Mouse (Mus musculus): Measurements from ENCODE around the gene Gstt2. TPM values are rescaled to one million over a fixed set of nuclear protein-coding genes. Genes with fewer than 3 reads are reported as not detected.

Gstt2 gene
- polyA plus RNA-seq, 1 experiment from 2014 or later: 7.9 TPM

GRCm38 (mm10) chr10:75833456-75834080 lies 3.7 kb downstream of the Gstt2 start:
- WGBS: 21% methylated on average over 21 of the region's 21 CpGs
- no peak for ATAC-seq

GRCm38 (mm10) chr10:75832272-75832895 lies 4.8 kb downstream of the Gstt2 start:
- Histone ChIP-seq H3K9ac (ENCODE audit: low read depth, low read length) (no peak overlapping the region), H3K36me3 (ENCODE audit: control insufficient read depth, insufficient read depth, low read length) (no peaks in the 10 kb centered on the region), H3K4me1 (ENCODE audit: control insufficient read depth, insufficient read depth, low read depth, low read length) (peaks cover 15% of the 10 kb centered on the region), H3K27me3 (replicated peaks; ENCODE audit: control insufficient read depth, insufficient read depth, low read length) (no peaks in the 10 kb centered on the region; the same call in none of the 2 replicates), H3K4me2 (ENCODE audit: low read length) (no peak overlapping the region), H3K27ac (ENCODE audit: low read depth, low read length) (no peak overlapping the region), H3K4me3 (ENCODE audit: low read length) (no peak overlapping the region), H3K9me3 (ENCODE audit: control insufficient read depth, low read length) (no peaks in the 10 kb centered on the region)
- no peak for ATAC-seq
- WGBS: 70% methylated on average over 13 of the region's 13 CpGs

More at GRCm38 (mm10) chr10:75833456-75834080, 3.7 kb downstream of the Gstt2 start:
- H3K4me3 ChIP-seq (ENCODE audit: low read length): peak overlapping the region; percentile 44
- no peaks in the 10 kb centered on the region for H3K36me3 ChIP-seq (ENCODE audit: control insufficient read depth, insufficient read depth, low read length)
- H3K4me1 ChIP-seq (ENCODE audit: control insufficient read depth, insufficient read depth, low read depth, low read length): peaks cover 23% of the 10 kb centered on the region
- H3K27me3 ChIP-seq (replicated peaks; ENCODE audit: control insufficient read depth, insufficient read depth, low read length): no peaks in the 10 kb centered on the region; the same call in none of the 2 replicates
- peak overlapping the region; percentile 72 for H3K4me2 ChIP-seq (ENCODE audit: low read length)
- no peak overlapping the region for H3K27ac ChIP-seq (ENCODE audit: low read depth, low read length)
- H3K9ac ChIP-seq (ENCODE audit: low read depth, low read length): peak overlapping the region; percentile 50
- H3K9me3 ChIP-seq (ENCODE audit: control insufficient read depth, low read length): no peaks in the 10 kb centered on the region

- Histone ChIP-seq H3K4me2 (ENCODE audit: low read length) (no peak overlapping the region), H3K4me3 (ENCODE audit: low read length) (no peak overlapping the region), H3K36me3 (ENCODE audit: control insufficient read depth, insufficient read depth, low read length) (no peaks in the 10 kb centered on the region), H3K27me3 (replicated peaks; ENCODE audit: control insufficient read depth, insufficient read depth, low read length) (no peaks in the 10 kb centered on the region; the same call in none of the 2 replicates), H3K9ac (ENCODE audit: low read depth, low read length) (no peak overlapping the region), H3K4me1 (ENCODE audit: control insufficient read depth, insufficient read depth, low read depth, low read length) (peaks cover 7% of the 10 kb centered on the region), H3K27ac (ENCODE audit: low read depth, low read length) (no peak overlapping the region), H3K9me3 (ENCODE audit: control insufficient read depth, low read length) (no peaks in the 10 kb centered on the region)
- WGBS: 90% methylated on average over 2 of the region's 2 CpGs
- no peak for ATAC-seq
These were observed 7.0 kb downstream of the Gstt2 start for GRCm38 (mm10) chr10:75830275-75830670.

- H3K4me3 ChIP-seq (ENCODE audit: low read length): no peak overlapping the region
- H3K27ac ChIP-seq (ENCODE audit: low read depth, low read length): no peak overlapping the region
- 88% methylated on average over 2 of the region's 2 CpGs for whole genome bisulfite sequencing
- H3K4me1 ChIP-seq (ENCODE audit: control insufficient read depth, insufficient read depth, low read depth, low read length): peaks cover 7% of the 10 kb centered on the region
- H3K36me3 ChIP-seq (ENCODE audit: control insufficient read depth, insufficient read depth, low read length): no peaks in the 10 kb centered on the region
- no peaks in the 10 kb centered on the region for H3K9me3 ChIP-seq (ENCODE audit: control insufficient read depth, low read length)
- no peak overlapping the region for H3K4me2 ChIP-seq (ENCODE audit: low read length)
- no peak for ATAC-seq
- H3K27me3 ChIP-seq (replicated peaks; ENCODE audit: control insufficient read depth, insufficient read depth, low read length): no peaks in the 10 kb centered on the region; the same call in none of the 2 replicates
- H3K9ac ChIP-seq (ENCODE audit: low read depth, low read length): no peak overlapping the region
These were observed 7.5 kb downstream of the Gstt2 start for GRCm38 (mm10) chr10:75829529-75830274.

GRCm38 (mm10) chr10:75828500-75828931 lies 8.7 kb downstream of the Gstt2 start:
- ATAC-seq: peak; percentile 90
- Histone ChIP-seq H3K4me1 (ENCODE audit: control insufficient read depth, insufficient read depth, low read depth, low read length) (no peaks in the 10 kb centered on the region; the same call in 1 of the 2 replicates), H3K27me3 (replicated peaks; ENCODE audit: control insufficient read depth, insufficient read depth, low read length) (no peaks in the 10 kb centered on the region; the same call in none of the 2 replicates), H3K9ac (ENCODE audit: low read depth, low read length) (no peak overlapping the region), H3K4me3 (ENCODE audit: low read length) (no peak overlapping the region), H3K9me3 (ENCODE audit: control insufficient read depth, low read length) (no peaks in the 10 kb centered on the region), H3K4me2 (ENCODE audit: low read length) (no peak overlapping the region), H3K36me3 (ENCODE audit: control insufficient read depth, insufficient read depth, low read length) (no peaks in the 10 kb centered on the region), H3K27ac (ENCODE audit: low read depth, low read length) (no peak overlapping the region)

- 94% methylated on average over 4 of the region's 4 CpGs for WGBS
- peak; percentile 64 for ATAC-seq
- no peaks in the 10 kb centered on the region for H3K36me3 ChIP-seq (ENCODE audit: control insufficient read depth, insufficient read depth, low read length)
These were observed 9.4 kb downstream of the Gstt2 start for GRCm38 (mm10) chr10:75827668-75828360.

GRCm38 (mm10) chr10:75824530-75824929 lies 12.7 kb downstream of the Gstt2 start:
- WGBS: 87% methylated on average over 4 of the region's 4 CpGs

More at GRCm38 (mm10) chr10:75827668-75828360, 9.4 kb downstream of the Gstt2 start:
- Histone ChIP-seq H3K4me1 (ENCODE audit: control insufficient read depth, insufficient read depth, low read depth, low read length) (no peaks in the 10 kb centered on the region; the same call in 1 of the 2 replicates), H3K27ac (ENCODE audit: low read depth, low read length) (no peak overlapping the region), H3K4me3 (ENCODE audit: low read length) (no peak overlapping the region), H3K9me3 (ENCODE audit: control insufficient read depth, low read length) (no peaks in the 10 kb centered on the region), H3K27me3 (replicated peaks; ENCODE audit: control insufficient read depth, insufficient read depth, low read length) (no peaks in the 10 kb centered on the region), H3K9ac (ENCODE audit: low read depth, low read length) (no peak overlapping the region), H3K4me2 (ENCODE audit: low read length) (no peak overlapping the region)

GRCm38 (mm10) chr10:75823782-75824181 lies 13.4 kb downstream of the Gstt2 start:
- 96% methylated on average over 1 of the region's 1 CpGs for WGBS
- no peak for ATAC-seq
- no peaks in the 10 kb centered on the region for H3K27me3 ChIP-seq (replicated peaks; ENCODE audit: control insufficient read depth, insufficient read depth, low read length)

More at GRCm38 (mm10) chr10:75824530-75824929, 12.7 kb downstream of the Gstt2 start:
- Histone ChIP-seq H3K9me3 (ENCODE audit: control insufficient read depth, low read length) (no peaks in the 10 kb centered on the region), H3K4me2 (ENCODE audit: low read length) (no peak overlapping the region), H3K27me3 (replicated peaks; ENCODE audit: control insufficient read depth, insufficient read depth, low read length) (no peaks in the 10 kb centered on the region), H3K4me3 (ENCODE audit: low read length) (no peak overlapping the region), H3K9ac (ENCODE audit: low read depth, low read length) (no peak overlapping the region), H3K27ac (ENCODE audit: low read depth, low read length) (no peak overlapping the region), H3K36me3 (ENCODE audit: control insufficient read depth, insufficient read depth, low read length) (no peaks in the 10 kb centered on the region), H3K4me1 (ENCODE audit: control insufficient read depth, insufficient read depth, low read depth, low read length) (no peaks in the 10 kb centered on the region; the same call in 1 of the 2 replicates)
- ATAC-seq: no peak

More at GRCm38 (mm10) chr10:75823782-75824181, 13.4 kb downstream of the Gstt2 start:
- H3K4me1 ChIP-seq (ENCODE audit: control insufficient read depth, insufficient read depth, low read depth, low read length): no peaks in the 10 kb centered on the region; the same call in 1 of the 2 replicates
- no peak overlapping the region for H3K4me2 ChIP-seq (ENCODE audit: low read length)
- H3K27ac ChIP-seq (ENCODE audit: low read depth, low read length): no peak overlapping the region
- no peaks in the 10 kb centered on the region for H3K36me3 ChIP-seq (ENCODE audit: control insufficient read depth, insufficient read depth, low read length)
- H3K9ac ChIP-seq (ENCODE audit: low read depth, low read length): no peak overlapping the region
- no peak overlapping the region for H3K4me3 ChIP-seq (ENCODE audit: low read length)
- no peaks in the 10 kb centered on the region for H3K9me3 ChIP-seq (ENCODE audit: control insufficient read depth, low read length)

Data from hindbrain, embryonic 16.5 days (tissue).